Mouse (Mus musculus): Measurements from ENCODE around the gene D5Ertd577e.
"Not testable (repeated sequence)": the region's sequence is repeated elsewhere in the genome, so short reads cannot be mapped to it uniquely, and the experiment has no call there.

Gene D5Ertd577e

DNA sequence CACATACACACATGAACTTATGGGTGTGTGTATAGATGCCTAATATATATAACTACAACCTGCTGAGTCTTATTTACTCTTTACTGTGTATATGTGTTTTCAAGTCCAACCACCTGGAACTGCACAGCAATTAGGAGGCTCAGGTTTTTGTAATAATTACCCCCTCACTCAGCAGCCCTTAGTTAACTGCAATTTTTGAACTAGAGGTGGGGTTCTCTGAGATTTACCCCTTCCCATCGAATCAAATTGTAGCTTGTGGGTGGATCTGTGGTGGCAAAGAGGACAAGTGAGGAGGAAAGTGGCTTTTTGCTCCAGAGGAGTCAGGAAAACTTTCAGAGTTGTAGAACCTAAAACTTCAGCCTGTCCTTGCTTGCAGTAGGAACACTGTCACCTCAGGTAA, at the start of gene D5Ertd577e:
Gene D5Ertd577e, plus strand, starts transcription at position 301 of the 400 bp plus-strand sequence.
- DNase-seq (ENCODE audit: low spot score), result not testable (repeated sequence)

- DNase-seq (ENCODE audit: low spot score), result not testable (repeated sequence)
Observed at GRCm38 (mm10) chr5:95510458-95510857, 53.9 kb downstream of the D5Ertd577e start, which contains the start of gene Gm3286. Gm3286 (plus strand) TSS chr5:95510758.
